Mouse (Mus musculus): ENCODE results near the gene Tamm41.

DNA sequence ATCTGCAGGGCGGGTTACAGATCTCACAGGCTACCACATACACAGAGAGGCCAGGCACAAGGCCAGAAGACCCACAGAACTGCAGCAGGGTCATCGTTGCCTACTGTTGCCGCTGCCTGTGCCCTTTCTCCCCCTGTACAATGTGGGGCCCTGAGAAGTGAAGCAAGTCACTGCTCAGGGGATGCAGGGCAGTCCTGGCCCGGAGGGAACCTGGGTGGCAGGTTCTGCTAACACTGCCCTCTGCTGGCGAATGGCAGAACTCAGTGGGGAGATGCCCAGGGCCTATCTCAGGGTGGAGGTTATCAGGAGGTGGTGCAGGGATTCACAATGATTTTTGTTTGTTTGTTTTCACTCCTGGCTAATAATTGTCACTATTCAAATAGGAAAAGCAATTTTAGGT is 29.9 kb downstream of the Tamm41 start:
- peak; percentile 91 for TF ChIP-seq CTCF (IDR thresholded peaks at IDR 0.05; ENCODE audit: low read depth)
- TF ChIP-seq EP300 (IDR thresholded peaks at IDR 0.05; ENCODE audit: low read depth) = no peak
